Mouse (Mus musculus) frontal cortex, postnatal 36 days (tissue): ENCODE results near the gene Btn2a2.

Source experiments
- DNase-seq, 2 experiments: peaks; one replicate each; pipeline ENCODE4 v3.0.0; 2022; ENCODE audit warnings: low spot score in 2 of 2

Btn2a2 gene

GRCm38 (mm10) chr13:23488400-23489322, at the start of gene Btn2a2:
Btn2a2 (minus strand) TSS chr13:23488857.
- peak; percentile 60 to 83 for DNase-seq

DNA sequence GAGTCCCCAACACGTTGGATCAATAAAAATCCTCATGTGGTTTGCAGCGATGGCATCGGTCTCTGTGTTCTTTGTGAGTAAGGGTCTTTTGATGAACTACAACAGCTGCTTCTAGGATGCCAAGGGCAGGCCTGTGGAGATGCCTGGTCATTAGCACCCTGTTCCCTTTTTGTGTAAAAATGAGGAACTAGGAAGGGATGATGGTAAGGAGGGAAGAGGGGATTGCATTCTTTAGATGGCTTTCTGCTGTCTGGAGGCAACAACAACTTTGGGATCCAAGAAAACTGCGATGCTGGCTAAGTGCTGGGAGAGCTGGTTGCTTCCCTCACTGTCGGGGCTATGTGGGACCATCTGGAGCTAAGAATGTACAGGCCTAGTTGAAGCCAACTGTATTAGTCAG, 49.6 kb upstream of the Btn2a2 start:
- no peak for DNase-seq

DNA sequence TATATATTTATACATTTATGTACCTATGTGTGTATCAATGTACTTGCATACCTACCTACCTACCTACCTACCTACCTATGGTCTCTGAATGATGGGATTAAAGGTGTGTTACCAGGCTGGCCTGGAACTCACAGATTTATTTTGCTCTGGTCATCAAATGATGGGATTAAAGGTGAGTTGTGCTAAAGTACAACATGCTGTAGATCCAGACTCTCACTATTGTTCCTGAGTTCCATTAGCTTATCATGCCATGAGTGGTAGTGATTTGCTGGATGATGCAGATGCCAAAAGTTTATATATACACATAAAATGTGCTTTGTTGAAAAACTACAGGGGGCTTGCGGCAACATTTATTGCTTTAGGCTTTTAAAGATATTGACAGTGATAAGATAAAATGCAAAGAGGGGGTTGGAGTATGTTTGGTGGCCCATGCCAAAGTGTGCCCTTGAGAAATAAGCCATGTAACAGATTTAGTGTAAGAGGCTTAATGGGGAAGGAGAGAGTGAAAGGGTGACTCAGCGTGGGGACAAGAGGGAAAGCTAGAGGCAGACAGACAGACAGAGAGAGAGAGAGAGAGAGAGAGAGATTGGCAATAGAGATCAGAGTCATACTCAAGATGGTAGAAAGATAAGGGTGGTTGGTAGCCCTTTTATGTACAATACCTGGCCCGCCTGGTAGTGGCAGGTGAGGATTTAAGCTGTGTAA, 48.5 kb upstream of the Btn2a2 start:
- no peak for DNase-seq

GRCm38 (mm10) chr13:23536076-23536822, 47.6 kb upstream of the Btn2a2 start:
- DNase-seq, result no peak

- DNase-seq, result peak; percentile 87 to 95
Measured at GRCm38 (mm10) chr13:23535137-23536075, 46.7 kb upstream of the Btn2a2 start, which contains the start of gene Hist1h3g. Hist1h3g (plus strand) TSS chr13:23535422.

- DNase-seq, result no peak
Measured at GRCm38 (mm10) chr13:23534368-23535131, 45.9 kb upstream of the Btn2a2 start.

- peak; percentile 64 to 87 for DNase-seq
Measured at GRCm38 (mm10) chr13:23533560-23534367, 45.1 kb upstream of the Btn2a2 start, which contains the start of gene Hist1h2af. Hist1h2af (plus strand) TSS chr13:23533906.

GRCm38 (mm10) chr13:23532262-23533075, 43.8 kb upstream of the Btn2a2 start:
- DNase-seq, result no peak

DNA sequence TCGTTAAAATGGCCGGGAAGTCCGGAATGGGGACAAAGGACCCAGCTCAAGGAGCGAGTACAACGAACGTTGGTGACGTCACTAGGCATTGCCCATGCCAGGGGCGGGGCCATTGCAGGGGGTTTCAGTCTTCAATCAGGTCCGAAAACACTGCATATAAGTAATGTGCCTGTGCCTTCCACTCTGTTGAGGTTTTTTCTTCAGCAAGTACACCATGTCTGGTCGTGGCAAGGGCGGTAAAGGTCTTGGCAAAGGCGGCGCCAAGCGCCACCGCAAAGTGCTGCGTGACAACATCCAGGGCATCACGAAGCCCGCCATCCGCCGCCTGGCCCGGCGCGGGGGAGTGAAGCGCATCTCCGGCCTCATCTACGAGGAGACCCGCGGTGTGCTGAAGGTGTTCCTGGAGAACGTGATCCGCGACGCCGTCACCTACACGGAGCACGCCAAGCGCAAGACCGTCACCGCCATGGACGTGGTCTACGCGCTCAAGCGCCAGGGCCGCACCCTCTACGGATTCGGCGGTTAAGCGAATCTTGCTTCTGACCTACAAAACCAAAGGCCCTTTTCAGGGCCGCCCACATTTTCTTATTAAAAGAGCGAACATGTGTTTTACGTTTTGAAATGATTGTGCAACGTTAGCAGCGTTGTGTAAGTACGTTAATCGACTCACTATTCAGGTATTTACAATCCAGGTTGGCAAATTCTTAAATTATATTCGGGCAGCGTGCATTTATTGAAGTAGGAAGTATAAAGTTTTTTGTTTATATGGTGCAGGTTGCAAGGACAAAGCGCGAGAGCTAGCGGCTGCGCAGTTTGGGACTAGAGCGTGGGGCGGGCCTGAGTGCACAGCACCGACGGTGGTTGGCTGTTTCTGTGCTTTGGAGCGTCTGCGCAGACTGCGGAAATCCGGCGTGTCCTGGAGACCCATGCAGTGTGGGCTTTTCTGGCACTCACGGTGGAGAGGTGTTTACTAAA, 42.5 kb upstream of the Btn2a2 start, which contains the start of gene Hist1h4h:
TSS of gene Hist1h4h (plus strand) at position 150 of the 975 bp plus-strand sequence.
- peak; percentile 97 to 99 for DNase-seq

GRCm38 (mm10) chr13:23530181-23530900, 41.7 kb upstream of the Btn2a2 start:
- DNase-seq, result peak; percentile 74 to 86

DNA sequence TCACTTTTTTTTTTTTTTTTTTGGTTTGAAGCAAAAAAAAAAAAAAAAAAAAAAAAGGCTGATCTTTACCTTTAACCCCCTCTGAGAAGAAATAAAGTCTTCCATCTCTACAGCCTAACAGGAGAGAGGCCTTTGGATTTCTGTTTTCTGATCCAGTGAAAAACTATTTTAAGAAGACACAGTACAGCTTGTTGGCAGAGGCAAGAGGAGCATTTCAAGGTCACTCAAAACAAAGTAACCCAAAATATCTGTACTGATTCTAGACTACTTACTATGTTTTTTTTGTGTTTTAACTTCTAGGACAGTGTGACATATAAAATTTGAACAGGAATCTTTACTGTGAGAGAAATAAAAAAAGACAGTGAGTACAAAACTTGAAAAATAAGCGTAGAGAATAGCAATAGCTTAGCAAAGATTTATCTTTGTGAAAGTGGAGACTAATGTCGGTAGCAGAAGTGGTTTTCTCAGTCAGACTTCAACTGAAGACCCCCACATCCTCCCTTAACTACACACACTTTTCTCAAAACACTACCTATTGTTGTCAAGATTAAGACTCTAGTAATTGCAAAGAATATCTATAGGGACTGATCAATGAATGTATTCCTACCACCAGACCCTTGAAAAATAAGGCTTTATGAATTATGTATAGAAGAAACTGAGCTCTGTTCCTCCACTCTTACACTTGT, 41.0 kb upstream of the Btn2a2 start:
- DNase-seq, result no peak

DNA sequence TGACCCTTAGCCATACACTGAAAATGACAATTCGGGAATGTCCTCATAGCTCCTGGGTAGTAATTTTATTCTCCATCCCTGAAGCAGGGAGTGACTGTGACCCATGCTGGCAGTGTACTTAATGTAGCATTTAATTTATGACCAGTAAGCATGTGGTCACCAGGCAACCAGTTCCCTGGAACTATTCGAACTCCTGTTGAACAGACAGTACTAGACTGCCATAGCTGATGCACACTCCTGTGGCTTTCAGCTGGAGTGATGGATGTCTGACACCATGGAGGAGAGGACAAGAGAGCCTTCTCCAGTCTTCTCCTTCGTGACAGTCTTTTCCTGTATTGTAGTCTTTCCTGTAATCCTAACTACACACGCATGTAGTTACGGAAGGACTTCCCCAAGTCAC, 40.3 kb upstream of the Btn2a2 start:
- no peak for DNase-seq

DNA sequence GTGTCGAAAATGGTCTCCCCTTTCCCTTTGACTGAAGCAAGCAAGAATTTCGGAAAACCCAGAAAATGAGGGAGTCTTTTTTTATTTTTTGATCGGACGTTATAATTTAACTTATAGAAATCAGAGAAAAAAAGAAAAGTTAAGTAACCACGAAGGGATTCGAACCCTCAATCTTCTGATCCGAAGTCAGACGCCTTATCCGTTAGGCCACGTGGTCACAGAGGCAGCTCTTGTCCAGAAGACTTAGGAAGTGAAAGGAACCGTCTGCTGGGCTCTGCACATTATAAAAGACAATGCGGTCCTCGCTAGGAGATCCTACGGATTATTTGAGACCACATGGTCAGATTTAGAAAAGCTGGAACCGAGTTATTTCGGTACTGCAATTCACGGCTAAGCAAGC, 37.7 kb upstream of the Btn2a2 start:
- DNase-seq, result peak; percentile 96 to 97

DNA sequence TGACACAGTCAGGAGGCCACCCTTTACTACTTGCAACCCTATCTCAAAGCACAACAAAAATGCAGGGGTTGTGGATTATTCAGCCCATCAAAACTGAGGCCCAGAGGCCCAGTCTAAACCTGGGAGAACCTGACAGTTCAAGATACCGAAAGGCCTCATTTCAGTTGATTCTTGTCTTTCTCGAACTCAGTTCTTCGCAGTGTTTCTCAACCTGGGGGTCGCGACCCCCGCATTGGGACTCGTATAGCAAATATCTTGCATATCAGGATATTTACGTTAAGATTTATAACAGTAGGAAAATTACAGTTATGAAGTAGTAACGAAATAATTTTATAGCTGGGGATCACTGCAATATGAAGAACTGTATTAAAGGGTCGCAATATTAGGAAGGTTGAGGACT, 37.2 kb upstream of the Btn2a2 start:
- DNase-seq, result no peak

- peak; percentile 68 to 79 for DNase-seq
Measured at GRCm38 (mm10) chr13:23524654-23525053, 36.0 kb upstream of the Btn2a2 start.

DNA sequence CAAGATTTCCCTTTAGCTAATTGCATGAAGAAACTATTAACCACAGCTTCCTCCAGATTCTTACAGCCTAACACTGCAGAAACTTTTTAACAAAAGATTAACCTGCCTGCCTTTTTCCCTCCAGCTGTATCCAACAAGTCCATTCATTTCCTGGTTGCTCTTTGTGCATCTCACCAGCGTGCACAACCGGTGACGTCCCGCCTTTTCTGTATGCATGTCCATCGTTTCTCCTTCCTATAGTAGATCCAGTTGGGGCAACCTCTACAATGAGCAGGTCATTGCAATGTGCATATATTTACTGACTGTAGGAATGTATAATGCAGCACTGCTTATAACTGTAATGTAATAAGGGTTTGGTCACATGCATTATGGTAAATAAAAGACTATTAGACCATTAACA, 35.3 kb upstream of the Btn2a2 start:
- no peak for DNase-seq
